Mouse (Mus musculus) ES-Bruce4 (cell line): ENCODE measurements around the gene Zcchc14. TPM values are rescaled to one million over a fixed set of nuclear protein-coding genes. Genes with fewer than 3 reads are reported as not detected.
"Not testable (repeated sequence)": the region's sequence is repeated elsewhere in the genome, so short reads cannot be mapped to it uniquely, and the experiment has no call there.

Experiments used
- H3K27ac ChIP-seq: 2 replicates; pipeline ENCODE4 v1.5.1; 2012; ENCODE audit warnings: low read length, inconsistent platforms; ENCODE audit not compliant: insufficient read depth
- H3K27me3 ChIP-seq: 2 replicates; pipeline ENCODE4 v1.6.1; 2012; ENCODE audit warnings: mild to moderate bottlenecking, low read length, inconsistent platforms; ENCODE audit not compliant: control insufficient read depth, poor library complexity, insufficient read depth, severe bottlenecking
- H3K36me3 ChIP-seq: 2 replicates; pipeline ENCODE4 v1.6.1; 2012; ENCODE audit warnings: inconsistent platforms, mild to moderate bottlenecking, low read length, moderate library complexity; ENCODE audit not compliant: control insufficient read depth, poor library complexity, insufficient read depth, severe bottlenecking
- H3K4me1 ChIP-seq: one replicate; pipeline ENCODE4 v1.8.1; 2011; ENCODE audit warnings: low read length; ENCODE audit not compliant: control insufficient read depth, insufficient read depth
- H3K4me3 ChIP-seq: 2 replicates; pipeline ENCODE4 v1.5.1; 2011; ENCODE audit warnings: low read depth, mild to moderate bottlenecking, low read length
- H3K9ac ChIP-seq: 2 replicates; pipeline ENCODE4 v1.6.1; 2012; ENCODE audit warnings: low read depth, mild to moderate bottlenecking, inconsistent platforms; ENCODE audit not compliant: poor library complexity, severe bottlenecking
- H3K9me3 ChIP-seq: replicated peaks from 2 replicates; pipeline ENCODE4 v1.6.1; 2012; ENCODE audit warnings: mild to moderate bottlenecking, low read length, inconsistent platforms; ENCODE audit not compliant: control insufficient read depth, poor library complexity, insufficient read depth, severe bottlenecking
- CTCF ChIP-seq: IDR thresholded peaks from one replicate; pipeline ENCODE4 v1.8.1; 2011; ENCODE audit warnings: low read depth, low read length
- EP300 ChIP-seq: IDR thresholded peaks from 2 replicates; pipeline ENCODE4 v1.6.1; 2011; ENCODE audit warnings: low read depth, low read length; ENCODE audit not compliant: insufficient read depth
- POLR2A ChIP-seq: IDR thresholded peaks from one replicate; pipeline ENCODE4 v1.8.1; 2011; ENCODE audit warnings: low read length; ENCODE audit not compliant: insufficient read depth
- polyA plus RNA-seq: library from polyadenylated mRNA; stranded (reverse); fragments of >200 nt; gene quantifications from 2 replicates; pipeline ENCODE4 v1.2.4, GENCODE M21; 2011; ENCODE audit warnings: low read depth; ENCODE audit not compliant: missing spikeins, insufficient read depth, insufficient read length

Zcchc14 gene
- polyA plus RNA-seq, 1 experiment, result 39.9 TPM

DNA sequence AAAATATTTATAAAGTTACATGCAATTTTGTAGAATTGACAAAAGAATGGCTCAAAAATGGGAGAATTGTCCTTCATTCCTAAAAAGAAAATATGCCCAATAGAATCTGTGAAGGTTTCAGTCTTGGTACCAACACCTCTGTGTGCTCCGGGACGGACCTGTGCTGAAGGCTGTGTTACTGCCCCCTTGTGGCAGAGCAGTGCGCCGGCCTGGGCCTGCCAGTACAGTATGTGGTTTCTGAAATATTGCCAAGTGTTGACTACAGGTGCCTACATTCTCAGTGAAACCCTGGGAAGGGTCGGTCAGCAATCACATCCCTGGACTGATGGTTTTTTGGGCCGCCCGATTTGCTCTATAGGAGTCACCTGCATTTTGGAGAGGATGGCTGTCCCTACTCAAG lies 53.8 kb downstream of the Zcchc14 start:
- Histone ChIP-seq H3K27ac (no peak overlapping the region), H3K4me3 (no peak overlapping the region), H3K9me3 (no peaks in the 10 kb centered on the region), H3K9ac (no peak overlapping the region), H3K4me1 (no peaks in the 10 kb centered on the region), H3K27me3 (no peaks in the 10 kb centered on the region), H3K36me3 (peaks cover 27% of the 10 kb centered on the region; the same call in 1 of the 2 replicates)
- TF ChIP-seq POLR2A (no peak), CTCF (peak; percentile 98)

- Histone ChIP-seq H3K27me3 (no peaks in the 10 kb centered on the region), H3K27ac (no peak overlapping the region), H3K9me3 (no peaks in the 10 kb centered on the region), H3K36me3 (peaks cover 34% of the 10 kb centered on the region), H3K4me1 (no peaks in the 10 kb centered on the region), H3K9ac (no peak overlapping the region), H3K4me3 (no peak overlapping the region)
- TF ChIP-seq POLR2A (no peak), CTCF (no peak), EP300 (no peak)
Observed at GRCm38 (mm10) chr8:121598190-121598589, 54.5 kb downstream of the Zcchc14 start.

DNA sequence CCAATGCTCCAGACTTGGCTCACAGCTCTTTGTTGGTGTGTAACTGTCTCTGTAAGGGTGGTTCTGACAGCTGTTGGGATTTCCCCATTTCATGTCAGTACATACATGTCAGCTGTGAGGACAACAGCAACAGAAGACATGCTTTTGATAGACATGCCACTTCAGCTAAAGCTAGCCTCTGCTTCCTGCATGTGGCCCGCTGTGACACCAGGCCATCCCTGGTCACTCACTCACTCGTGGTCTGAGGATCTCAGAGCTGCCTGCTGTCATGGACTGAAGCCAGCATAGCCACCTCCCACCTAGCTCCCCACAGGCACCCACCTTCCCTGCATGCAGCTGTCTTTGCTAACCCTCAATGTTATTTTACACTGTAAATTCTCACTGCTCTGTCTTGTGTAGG lies 55.2 kb downstream of the Zcchc14 start:
- H3K36me3 ChIP-seq, result peaks cover 35% of the 10 kb centered on the region
- H3K9ac ChIP-seq, H3K4me1 ChIP-seq, H3K27ac ChIP-seq, H3K9me3 ChIP-seq, H3K27me3 ChIP-seq, H3K4me3 ChIP-seq: not testable (repeated sequence)

GRCm38 (mm10) chr8:121593983-121594382 lies 58.7 kb downstream of the Zcchc14 start:
- peaks cover 27% of the 10 kb centered on the region for H3K36me3 ChIP-seq
- H3K4me1 ChIP-seq, result peaks cover 8% of the 10 kb centered on the region
- no peak for TF ChIP-seq CTCF
- no peak for TF ChIP-seq EP300
- TF ChIP-seq POLR2A, result no peak
- H3K9me3 ChIP-seq, result no peaks in the 10 kb centered on the region
- no peak overlapping the region for H3K27ac ChIP-seq
- H3K4me3 ChIP-seq, result no peak overlapping the region
- no peaks in the 10 kb centered on the region for H3K27me3 ChIP-seq
- no peak overlapping the region for H3K9ac ChIP-seq

DNA sequence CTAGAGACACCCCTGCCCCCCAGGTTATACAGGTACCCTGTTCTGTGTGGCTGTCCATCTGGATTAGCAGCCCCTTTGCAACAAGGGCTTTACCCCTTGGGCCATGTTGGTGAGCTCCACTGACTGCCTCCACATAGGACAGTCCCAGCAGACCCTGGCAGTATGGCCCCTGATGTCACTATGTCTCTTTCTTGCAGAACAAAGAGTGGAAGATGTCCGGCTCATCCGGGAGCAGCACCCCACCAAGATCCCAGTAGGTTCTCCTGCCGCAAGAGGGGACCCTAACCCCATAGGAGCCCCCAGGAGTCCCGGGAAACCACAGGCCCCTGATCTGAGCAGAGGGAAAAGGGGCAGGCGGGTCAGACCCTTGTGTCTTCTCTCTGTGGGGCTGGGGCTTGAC lies 59.4 kb downstream of the Zcchc14 start:
- no peak for TF ChIP-seq CTCF
- no peak for TF ChIP-seq EP300
- TF ChIP-seq POLR2A, result no peak
- Histone ChIP-seq H3K36me3 (peaks cover 27% of the 10 kb centered on the region), H3K9me3 (no peaks in the 10 kb centered on the region), H3K4me3 (no peak overlapping the region), H3K4me1 (peaks cover 8% of the 10 kb centered on the region), H3K9ac (no peak overlapping the region), H3K27ac (no peak overlapping the region), H3K27me3 (no peaks in the 10 kb centered on the region)

DNA sequence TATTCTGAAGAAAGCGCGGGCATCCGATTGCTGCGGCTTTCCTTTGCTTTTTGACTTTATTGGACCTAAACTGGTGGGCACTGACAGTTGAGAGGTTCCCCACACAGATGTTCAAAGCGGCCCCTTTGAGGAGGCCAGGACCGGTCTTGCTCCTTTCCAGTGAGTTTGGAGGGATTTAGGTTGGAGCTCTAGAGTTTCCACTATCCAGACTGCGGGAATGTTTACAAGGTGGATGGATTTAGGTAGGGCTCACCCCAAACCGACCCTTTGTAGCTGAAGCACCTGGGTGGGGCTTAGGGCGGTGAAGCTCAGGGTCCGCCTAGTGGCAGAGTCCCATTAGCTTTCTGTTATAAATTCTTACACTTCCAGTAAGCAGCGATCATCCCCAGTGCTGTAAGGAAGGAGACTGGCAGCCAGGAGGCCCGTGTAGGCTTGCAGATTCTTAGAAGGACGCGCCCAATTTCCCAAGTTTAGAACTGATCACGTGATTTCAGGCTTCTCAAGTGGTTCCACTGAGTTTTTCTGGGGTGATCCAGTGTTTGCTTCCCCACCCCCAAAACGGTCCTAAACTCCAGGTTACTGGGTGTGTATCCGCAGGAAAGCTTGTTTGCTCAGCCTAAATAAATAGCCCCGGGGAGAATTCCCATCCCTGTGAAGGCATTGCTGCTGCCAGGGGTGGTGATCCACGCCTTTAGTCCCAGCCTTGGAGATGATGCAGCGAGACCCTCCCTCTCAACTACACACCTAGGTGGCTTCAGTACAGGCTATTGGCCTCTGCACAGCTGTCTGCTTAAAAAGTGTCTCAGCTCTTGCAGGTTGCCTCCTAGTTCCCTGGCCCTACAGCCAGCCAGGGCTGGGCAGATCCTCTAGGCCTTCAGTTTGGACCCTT lies 61.3 kb downstream of the Zcchc14 start:
- peak overlapping the region; percentile 90 for H3K4me3 ChIP-seq
- H3K9me3 ChIP-seq, result no peaks in the 10 kb centered on the region
- H3K4me1 ChIP-seq, result peaks cover 8% of the 10 kb centered on the region
- peak overlapping the region; percentile 96 for H3K9ac ChIP-seq
- H3K27me3 ChIP-seq, result no peaks in the 10 kb centered on the region
- TF ChIP-seq EP300 (no peak), POLR2A (no peak), CTCF (peak; percentile 31)
- H3K36me3 ChIP-seq, result peaks cover 16% of the 10 kb centered on the region
- peak overlapping the region; percentile 22; the same call in 1 of the 2 replicates for H3K27ac ChIP-seq
